Mouse (Mus musculus): ENCODE data around the gene Zpbp2. TPM values are rescaled to one million over a fixed set of nuclear protein-coding genes. Genes with fewer than 3 reads are reported as not detected.

Gene Zpbp2
- polyA plus RNA-seq, 1 experiment from 2014 or later = not detected

- Histone ChIP-seq H3K9ac (replicated peaks; ENCODE audit: low read depth, low read length) (no peak overlapping the region), H3K4me2 (replicated peaks; ENCODE audit: low read depth, low read length) (no peak overlapping the region), H3K9me3 (ENCODE audit: control insufficient read depth, low read depth, low read length) (no peaks in the 10 kb centered on the region), H3K27me3 (ENCODE audit: control insufficient read depth, insufficient read depth, low read length) (no peaks in the 10 kb centered on the region), H3K27ac (ENCODE audit: low read length) (no peak overlapping the region), H3K4me3 (ENCODE audit: low read depth, low read length) (no peak overlapping the region), H3K4me1 (ENCODE audit: control insufficient read depth, insufficient read depth, low read length) (no peaks in the 10 kb centered on the region), H3K36me3 (ENCODE audit: control insufficient read depth, insufficient read depth, low read length) (no peaks in the 10 kb centered on the region)
- no peak for ATAC-seq (ENCODE audit: insufficient number of reproducible peaks, insufficient read depth, low FRiP score, low read depth)
- WGBS = 87% methylated on average over 8 of the region's 8 CpGs
Measured at GRCm38 (mm10) chr11:98568326-98568725, 17.4 kb downstream of the Zpbp2 start.

- ATAC-seq (ENCODE audit: insufficient number of reproducible peaks, insufficient read depth, low FRiP score, low read depth) = no peak
- no peaks in the 10 kb centered on the region for H3K4me1 ChIP-seq (ENCODE audit: control insufficient read depth, insufficient read depth, low read length)
- 77% methylated on average over 6 of the region's 6 CpGs for WGBS
- no peak overlapping the region for H3K27ac ChIP-seq (ENCODE audit: low read length)
- H3K9ac ChIP-seq (replicated peaks; ENCODE audit: low read depth, low read length) = no peak overlapping the region
- no peak overlapping the region for H3K4me3 ChIP-seq (ENCODE audit: low read depth, low read length)
- no peak overlapping the region for H3K4me2 ChIP-seq (replicated peaks; ENCODE audit: low read depth, low read length)
- H3K27me3 ChIP-seq (ENCODE audit: control insufficient read depth, insufficient read depth, low read length) = no peaks in the 10 kb centered on the region
- H3K36me3 ChIP-seq (ENCODE audit: control insufficient read depth, insufficient read depth, low read length) = no peaks in the 10 kb centered on the region
- no peaks in the 10 kb centered on the region for H3K9me3 ChIP-seq (ENCODE audit: control insufficient read depth, low read depth, low read length)
Measured at GRCm38 (mm10) chr11:98569461-98569860, 18.6 kb downstream of the Zpbp2 start.

GRCm38 (mm10) chr11:98577776-98578175 is 26.9 kb downstream of the Zpbp2 start:
- Histone ChIP-seq H3K4me3 (ENCODE audit: low read depth, low read length) (no peak overlapping the region), H3K27ac (ENCODE audit: low read length) (no peak overlapping the region), H3K4me1 (ENCODE audit: control insufficient read depth, insufficient read depth, low read length) (no peaks in the 10 kb centered on the region), H3K9me3 (ENCODE audit: control insufficient read depth, low read depth, low read length) (no peaks in the 10 kb centered on the region), H3K27me3 (ENCODE audit: control insufficient read depth, insufficient read depth, low read length) (no peaks in the 10 kb centered on the region), H3K36me3 (ENCODE audit: control insufficient read depth, insufficient read depth, low read length) (peaks cover 12% of the 10 kb centered on the region), H3K9ac (replicated peaks; ENCODE audit: low read depth, low read length) (no peak overlapping the region), H3K4me2 (replicated peaks; ENCODE audit: low read depth, low read length) (no peak overlapping the region)
- 90% methylated on average over 5 of the region's 5 CpGs for WGBS
- ATAC-seq (ENCODE audit: insufficient number of reproducible peaks, insufficient read depth, low FRiP score, low read depth) = no peak

GRCm38 (mm10) chr11:98580301-98581121 is 29.6 kb downstream of the Zpbp2 start:
- Histone ChIP-seq H3K9ac (replicated peaks; ENCODE audit: low read depth, low read length) (no peak overlapping the region), H3K9me3 (ENCODE audit: control insufficient read depth, low read depth, low read length) (no peaks in the 10 kb centered on the region), H3K4me1 (ENCODE audit: control insufficient read depth, insufficient read depth, low read length) (peaks cover 2% of the 10 kb centered on the region), H3K4me2 (replicated peaks; ENCODE audit: low read depth, low read length) (no peak overlapping the region), H3K27ac (ENCODE audit: low read length) (no peak overlapping the region), H3K4me3 (ENCODE audit: low read depth, low read length) (no peak overlapping the region), H3K36me3 (ENCODE audit: control insufficient read depth, insufficient read depth, low read length) (peaks cover 15% of the 10 kb centered on the region), H3K27me3 (ENCODE audit: control insufficient read depth, insufficient read depth, low read length) (no peaks in the 10 kb centered on the region)
- 0 out of 2 replicates have a peak, but pooled peaks have one; percentile 42 for ATAC-seq (ENCODE audit: insufficient number of reproducible peaks, insufficient read depth, low FRiP score, low read depth)
- WGBS = 69% methylated on average over 16 of the region's 16 CpGs

GRCm38 (mm10) chr11:98581286-98582029 is 30.6 kb downstream of the Zpbp2 start:
- H3K9ac ChIP-seq (replicated peaks; ENCODE audit: low read depth, low read length) = no peak overlapping the region
- no peaks in the 10 kb centered on the region for H3K9me3 ChIP-seq (ENCODE audit: control insufficient read depth, low read depth, low read length)
- no peak for ATAC-seq (ENCODE audit: insufficient number of reproducible peaks, insufficient read depth, low FRiP score, low read depth)
- WGBS = 70% methylated on average over 17 of the region's 17 CpGs
- H3K4me1 ChIP-seq (ENCODE audit: control insufficient read depth, insufficient read depth, low read length) = peaks cover 10% of the 10 kb centered on the region
- no peak overlapping the region for H3K27ac ChIP-seq (ENCODE audit: low read length)
- no peak overlapping the region for H3K4me2 ChIP-seq (replicated peaks; ENCODE audit: low read depth, low read length)
- H3K4me3 ChIP-seq (ENCODE audit: low read depth, low read length) = no peak overlapping the region
- H3K27me3 ChIP-seq (ENCODE audit: control insufficient read depth, insufficient read depth, low read length) = no peaks in the 10 kb centered on the region
- H3K36me3 ChIP-seq (ENCODE audit: control insufficient read depth, insufficient read depth, low read length) = peaks cover 15% of the 10 kb centered on the region

- Histone ChIP-seq H3K4me2 (replicated peaks; ENCODE audit: low read depth, low read length) (no peak overlapping the region), H3K36me3 (ENCODE audit: control insufficient read depth, insufficient read depth, low read length) (peaks cover 15% of the 10 kb centered on the region), H3K9ac (replicated peaks; ENCODE audit: low read depth, low read length) (no peak overlapping the region), H3K27ac (ENCODE audit: low read length) (no peak overlapping the region), H3K4me3 (ENCODE audit: low read depth, low read length) (no peak overlapping the region), H3K27me3 (ENCODE audit: control insufficient read depth, insufficient read depth, low read length) (no peaks in the 10 kb centered on the region), H3K9me3 (ENCODE audit: control insufficient read depth, low read depth, low read length) (no peaks in the 10 kb centered on the region), H3K4me1 (ENCODE audit: control insufficient read depth, insufficient read depth, low read length) (peaks cover 10% of the 10 kb centered on the region)
- WGBS = 89% methylated on average over 8 of the region's 8 CpGs
- ATAC-seq (ENCODE audit: insufficient number of reproducible peaks, insufficient read depth, low FRiP score, low read depth) = no peak
Measured at GRCm38 (mm10) chr11:98582030-98582388, 31.1 kb downstream of the Zpbp2 start.

DNA sequence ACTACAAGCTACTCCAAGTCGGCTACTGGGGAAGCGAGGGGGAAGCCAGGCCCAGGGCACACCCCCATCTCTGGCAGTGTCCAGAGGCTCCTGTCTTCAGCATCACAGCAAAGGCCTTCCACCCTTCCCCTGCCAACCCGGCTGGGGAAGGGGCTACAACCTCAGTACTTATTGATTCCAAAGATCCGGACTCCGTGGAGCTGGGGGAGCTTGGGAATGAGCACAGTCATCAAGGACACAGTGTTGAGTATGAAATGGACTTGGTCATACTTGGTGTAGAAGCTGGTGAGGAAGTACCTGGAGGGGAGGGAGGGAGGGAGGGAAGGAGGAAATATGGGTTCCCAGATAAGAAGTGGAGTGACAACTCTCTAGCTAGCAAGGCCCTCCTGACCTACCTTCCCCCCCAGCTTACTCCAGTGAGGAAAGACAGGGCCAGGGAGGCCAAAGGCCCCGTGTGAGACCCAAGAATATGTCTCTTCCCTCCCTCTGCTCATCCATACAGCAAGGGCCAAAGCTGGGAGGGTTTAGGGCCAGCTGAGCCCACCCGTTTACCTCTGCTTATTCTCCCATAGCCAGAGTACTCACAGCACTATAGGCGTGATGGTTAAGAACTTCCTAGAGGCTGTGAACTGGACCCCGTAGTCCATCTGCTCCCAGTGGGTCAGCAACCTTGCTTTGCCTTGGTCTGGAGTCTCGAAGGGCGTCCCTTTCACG is 31.8 kb downstream of the Zpbp2 start:
- H3K4me3 ChIP-seq (ENCODE audit: low read depth, low read length) = no peak overlapping the region
- H3K27me3 ChIP-seq (ENCODE audit: control insufficient read depth, insufficient read depth, low read length) = no peaks in the 10 kb centered on the region
- H3K4me2 ChIP-seq (replicated peaks; ENCODE audit: low read depth, low read length) = no peak overlapping the region
- ATAC-seq (ENCODE audit: insufficient number of reproducible peaks, insufficient read depth, low FRiP score, low read depth) = no peak
- H3K4me1 ChIP-seq (ENCODE audit: control insufficient read depth, insufficient read depth, low read length) = peaks cover 13% of the 10 kb centered on the region
- WGBS = 87% methylated on average over 12 of the region's 12 CpGs
- no peaks in the 10 kb centered on the region for H3K9me3 ChIP-seq (ENCODE audit: control insufficient read depth, low read depth, low read length)
- H3K9ac ChIP-seq (replicated peaks; ENCODE audit: low read depth, low read length) = no peak overlapping the region
- H3K27ac ChIP-seq (ENCODE audit: low read length) = no peak overlapping the region
- H3K36me3 ChIP-seq (ENCODE audit: control insufficient read depth, insufficient read depth, low read length) = peaks cover 15% of the 10 kb centered on the region

DNA sequence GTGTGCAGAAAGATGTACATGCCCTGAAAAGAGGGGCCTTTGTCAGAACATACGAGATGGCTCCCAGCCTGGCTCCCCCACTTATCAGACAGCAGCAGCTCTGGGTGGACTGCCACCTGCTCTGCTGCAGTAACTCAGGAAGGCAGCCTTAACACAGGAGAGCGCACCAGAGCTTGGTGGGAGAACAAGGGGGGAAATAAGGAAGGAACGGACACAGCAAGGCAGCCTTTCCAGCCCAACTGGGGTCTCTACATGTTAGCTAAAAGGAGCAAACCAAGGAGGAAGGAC is 32.3 kb downstream of the Zpbp2 start:
- H3K4me3 ChIP-seq (ENCODE audit: low read depth, low read length) = no peak overlapping the region
- peaks cover 17% of the 10 kb centered on the region for H3K4me1 ChIP-seq (ENCODE audit: control insufficient read depth, insufficient read depth, low read length)
- no peak; the same call in 1 of the 2 replicates for ATAC-seq (ENCODE audit: insufficient number of reproducible peaks, insufficient read depth, low FRiP score, low read depth)
- H3K36me3 ChIP-seq (ENCODE audit: control insufficient read depth, insufficient read depth, low read length) = peaks cover 15% of the 10 kb centered on the region
- no peaks in the 10 kb centered on the region for H3K9me3 ChIP-seq (ENCODE audit: control insufficient read depth, low read depth, low read length)
- H3K27ac ChIP-seq (ENCODE audit: low read length) = no peak overlapping the region
- WGBS = 87% methylated on average over 3 of the region's 3 CpGs
- no peak overlapping the region for H3K9ac ChIP-seq (replicated peaks; ENCODE audit: low read depth, low read length)
- no peaks in the 10 kb centered on the region for H3K27me3 ChIP-seq (ENCODE audit: control insufficient read depth, insufficient read depth, low read length)
- H3K4me2 ChIP-seq (replicated peaks; ENCODE audit: low read depth, low read length) = no peak overlapping the region

Data from stomach, embryonic 14.5 days (tissue).